ENCODE assay signal across 10 mouse cellular contexts in the genomic region with DNA sequence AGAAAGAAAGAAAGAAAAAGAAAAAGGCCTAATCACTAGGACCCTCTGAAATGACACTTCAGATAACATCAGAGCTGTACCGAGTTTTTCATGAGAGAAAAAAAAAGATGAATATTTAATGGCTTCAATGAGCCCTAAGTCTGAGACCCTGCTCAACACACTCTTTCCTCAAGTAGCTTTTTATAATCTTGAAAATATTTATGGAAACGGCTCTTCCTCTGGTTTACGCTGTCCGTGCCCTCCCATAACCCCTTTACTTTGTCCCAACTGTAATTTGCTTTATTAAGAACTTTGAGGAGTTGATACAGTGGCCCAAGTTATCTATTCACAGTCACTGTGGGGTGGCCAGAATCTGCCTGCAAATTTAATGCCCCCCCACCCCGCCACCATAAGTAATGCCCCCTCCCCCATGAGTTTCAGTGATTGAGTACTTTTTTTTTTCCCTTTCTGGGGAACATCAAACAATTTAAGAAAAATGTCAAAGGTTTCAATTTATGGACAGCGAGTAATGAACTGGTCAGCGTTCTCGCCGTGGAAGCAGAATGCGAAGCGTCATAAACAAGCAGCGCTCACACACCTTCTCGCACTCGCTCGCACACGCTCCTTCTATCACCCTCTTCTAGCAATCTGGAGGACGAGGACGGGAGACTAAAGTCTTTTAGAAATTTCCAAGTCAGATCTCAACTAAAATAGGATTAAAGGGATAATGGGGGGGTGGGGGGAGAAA.
DNase-seq lines count a peak whose midpoint lies in the region; ATAC-seq lines count a peak whose summit lies in the region.
"Had no signal": no experiment of that assay in that cellular context is flagged by ENCODE, and none has a peak within 500 bp of the region (broad histone marks: within the 10 kb centered on the region; RNA-seq: fewer than 3 reads in every experiment).

No protein-coding gene starts in this region.

- peaks cover 23% of the 10 kb centered on the region; the same call in 1 of the 2 replicates for H3K4me1 ChIP-seq in kidney, embryonic 16.5 days (ENCODE audit: insufficient read depth, low read length)
- H3K4me1 ChIP-seq in embryonic facial prominence, embryonic 14.5 days (ENCODE audit: control insufficient read depth, insufficient read depth, low read length), result no peaks in the 10 kb centered on the region
- no peaks in the 10 kb centered on the region for H3K4me1 ChIP-seq in hindbrain, embryonic 14.5 days (replicated peaks; ENCODE audit: control insufficient read depth, insufficient read depth, low read length)
- peaks cover 8% of the 10 kb centered on the region for H3K4me1 ChIP-seq in midbrain, embryonic 13.5 days (replicated peaks)

- H3K4me3 ChIP-seq in kidney, embryonic 16.5 days (ENCODE audit: low read length), result peak overlapping the region; percentile 21
- peak overlapping the region; percentile 37 for H3K4me3 ChIP-seq in embryonic facial prominence, embryonic 14.5 days (ENCODE audit: low read depth, low read length)
- no peak overlapping the region for H3K4me3 ChIP-seq in hindbrain, embryonic 14.5 days (replicated peaks; ENCODE audit: low read length)
- H3K4me3 ChIP-seq in midbrain, embryonic 13.5 days (replicated peaks), result peak overlapping the region; percentile 18

- H3K27ac ChIP-seq in kidney, embryonic 16.5 days (ENCODE audit: low read length), result peak overlapping the region; percentile 61; the same call in 1 of the 2 replicates
- H3K27ac ChIP-seq in embryonic facial prominence, embryonic 14.5 days (replicated peaks; ENCODE audit: low read depth, low read length), result peak overlapping the region; percentile 71
- H3K27ac ChIP-seq in hindbrain, embryonic 14.5 days, result no peak overlapping the region
- no peak overlapping the region for H3K27ac ChIP-seq in midbrain, embryonic 13.5 days

- peak overlapping the region; percentile 23; the same call in 1 of the 2 replicates for H3K9ac ChIP-seq in kidney, embryonic 16.5 days (replicated peaks; ENCODE audit: low read length)
- peak overlapping the region; percentile 56 for H3K9ac ChIP-seq in embryonic facial prominence, embryonic 14.5 days (ENCODE audit: low read depth, low read length)
- no peak overlapping the region for H3K9ac ChIP-seq in hindbrain, embryonic 14.5 days
- no peak overlapping the region for H3K9ac ChIP-seq in midbrain, embryonic 13.5 days (replicated peaks)

- H3K9me3 ChIP-seq in kidney, embryonic 16.5 days (ENCODE audit: low read length), result no peaks in the 10 kb centered on the region
- H3K9me3 ChIP-seq in embryonic facial prominence, embryonic 14.5 days (ENCODE audit: control insufficient read depth, low read length), result no peaks in the 10 kb centered on the region
- H3K9me3 ChIP-seq in hindbrain, embryonic 14.5 days (ENCODE audit: control insufficient read depth, low read length), result no peaks in the 10 kb centered on the region
- no peaks in the 10 kb centered on the region for H3K9me3 ChIP-seq in midbrain, embryonic 13.5 days

- peaks cover 55% of the 10 kb centered on the region for H3K27me3 ChIP-seq in kidney, embryonic 16.5 days (ENCODE audit: insufficient read depth, low read length)
- H3K27me3 ChIP-seq in embryonic facial prominence, embryonic 14.5 days (replicated peaks; ENCODE audit: control insufficient read depth, insufficient read depth, low read length), result peaks cover 32% of the 10 kb centered on the region
- H3K27me3 ChIP-seq in hindbrain, embryonic 14.5 days (ENCODE audit: control insufficient read depth, insufficient read depth, low read length), result peaks cover 58% of the 10 kb centered on the region
- H3K27me3 ChIP-seq in midbrain, embryonic 13.5 days, result peaks cover 63% of the 10 kb centered on the region

- 8% methylated on average over 18 of the region's 18 CpGs for WGBS in kidney, embryonic 16.5 days
- WGBS in embryonic facial prominence, embryonic 14.5 days, result 12% methylated on average over 18 of the region's 18 CpGs
- WGBS in hindbrain, embryonic 14.5 days, result 11% methylated on average over 18 of the region's 18 CpGs
- 9% methylated on average over 18 of the region's 18 CpGs for WGBS in midbrain, embryonic 13.5 days

- no peaks in the 10 kb centered on the region for H3K36me3 ChIP-seq in kidney, embryonic 16.5 days (ENCODE audit: insufficient read depth, low read length)
- no peaks in the 10 kb centered on the region for H3K36me3 ChIP-seq in embryonic facial prominence, embryonic 14.5 days (ENCODE audit: control insufficient read depth, insufficient read depth, low read length)
- no peaks in the 10 kb centered on the region for H3K36me3 ChIP-seq in hindbrain, embryonic 14.5 days (replicated peaks; ENCODE audit: control insufficient read depth, insufficient read depth)
- H3K36me3 ChIP-seq in midbrain, embryonic 13.5 days, result no peaks in the 10 kb centered on the region

- ATAC-seq in kidney, embryonic 16.5 days (ENCODE audit: low FRiP score, low TSS enrichment), result no peak
- ATAC-seq in embryonic facial prominence, embryonic 14.5 days (ENCODE audit: low read depth), result no peak
- no peak for ATAC-seq in hindbrain, embryonic 14.5 days (ENCODE audit: low FRiP score)
- no peak for ATAC-seq in midbrain, embryonic 13.5 days

- H3K4me2 ChIP-seq in kidney, embryonic 16.5 days (replicated peaks; ENCODE audit: low read depth, low read length), result peak overlapping the region; percentile 48
- H3K4me2 ChIP-seq in embryonic facial prominence, embryonic 14.5 days (ENCODE audit: low read depth, low read length), result peak overlapping the region; percentile 67
- peak overlapping the region; percentile 29 for H3K4me2 ChIP-seq in hindbrain, embryonic 14.5 days (replicated peaks)
- H3K4me2 ChIP-seq in midbrain, embryonic 13.5 days (replicated peaks), result peak overlapping the region; percentile 40

- DNase-seq in kidney, adult 8-10 months, result no peak
- no peak for DNase-seq in embryonic facial prominence, embryonic 14.5 days (ENCODE audit: low spot score)
- DNase-seq in hindbrain, embryonic 14.5 days (ENCODE audit: low spot score), result no peak
- no peak for DNase-seq in thymus, postnatal 14 days
- no peak for DNase-seq in left cerebral cortex, adult 11 months (ENCODE audit: low spot score)
- no peak for DNase-seq in thymus, postnatal 25 days
- DNase-seq: cerebellum, adult 8-10 months; gastrocnemius, postnatal 25 days had no signal

Comparison
In these comparisons a context has a peak if more than half of its experiments do, and no peak if none do; other contexts are left out.
1. H3K27ac ChIP-seq: peak in kidney, embryonic 16.5 days (single experiment) and embryonic facial prominence, embryonic 14.5 days (single experiment); none in hindbrain, embryonic 14.5 days (single experiment) and midbrain, embryonic 13.5 days (single experiment).
2. H3K9ac ChIP-seq: peak in kidney, embryonic 16.5 days (single experiment) and embryonic facial prominence, embryonic 14.5 days (single experiment); none in hindbrain, embryonic 14.5 days (single experiment) and midbrain, embryonic 13.5 days (single experiment).
3. Peak in every context shown above with its lines, with median percentiles within 50 percentile points of each other: H3K4me2 ChIP-seq.